Mouse (Mus musculus) effector memory CD4-positive, alpha-beta T cell, adult 5 months (primary cell): ENCODE measurements around the gene Cyp8b1. TPM values are rescaled to one million over a fixed set of nuclear protein-coding genes. Genes with fewer than 3 reads are reported as not detected.

ENCODE experiments used
- polyA plus RNA-seq: library from polyadenylated mRNA; unstranded; fragments of 100-300 nt; shearing (Covaris generic); gene quantifications from one replicate; pipeline ENCODE4 v1.2.1, GENCODE M21; 2017

Cyp8b1 gene
- not detected for polyA plus RNA-seq

GRCm38 (mm10) chr9:121916102-121916501 lies at the start of gene Cyp8b1:
Gene Cyp8b1 (minus strand): TSS chr9:121916305.

GRCm38 (mm10) chr9:121950418-121951113 lies 34.5 kb upstream of the Cyp8b1 start, which contains the start of gene Fam198a:
Gene Fam198a (plus strand): TSS chr9:121950988.

DNA sequence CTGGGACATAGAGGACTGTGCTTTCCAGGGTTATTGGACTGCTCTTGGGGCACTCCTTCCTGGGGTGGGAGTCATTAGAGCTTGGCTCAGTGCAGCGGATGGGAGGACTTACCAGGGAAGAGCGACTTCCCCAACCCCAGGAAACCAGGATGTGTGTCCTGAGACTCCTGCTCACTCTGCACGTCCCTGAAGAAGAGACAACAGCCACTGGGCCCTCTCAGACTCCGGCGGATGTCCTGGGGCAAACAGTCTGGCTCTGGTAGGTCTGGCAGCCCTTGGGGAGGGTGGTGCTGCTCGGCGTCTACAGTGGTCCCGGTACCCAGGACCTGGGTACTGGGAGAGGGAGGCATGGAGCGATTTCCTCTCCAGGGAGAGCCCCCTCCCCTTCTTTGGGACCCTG lies 17.9 kb downstream of the Cyp8b1 start, which contains the start of gene Ackr2:
Gene Ackr2, plus strand, starts transcription at position 111 of the 400 bp plus-strand sequence.

Other genes starting within 250 kb of the Cyp8b1 start
- 19.0 TPM for gene Sec22c, start 210.8 kb downstream of the Cyp8b1 start, polyA plus RNA-seq
- 18.1 TPM for gene Ss18l2, start 206.0 kb downstream of the Cyp8b1 start, polyA plus RNA-seq
- 165 TPM for gene Nktr, start 197.1 kb downstream of the Cyp8b1 start, polyA plus RNA-seq
- gene Zfp651, start 157.0 kb downstream of the Cyp8b1 start, polyA plus RNA-seq = 0.35 TPM
- not detected for gene Klhl40, start 138.7 kb downstream of the Cyp8b1 start, polyA plus RNA-seq
- gene Hhatl, start 123.8 kb downstream of the Cyp8b1 start, polyA plus RNA-seq = not detected
- gene Ccdc13, start 76.8 kb downstream of the Cyp8b1 start, polyA plus RNA-seq = not detected
- 110 TPM for gene Higd1a, start 57.9 kb downstream of the Cyp8b1 start, polyA plus RNA-seq
- gene Ackr2, start 17.9 kb downstream of the Cyp8b1 start, polyA plus RNA-seq = not detected
- not detected for gene Fam198a, start 34.7 kb upstream of the Cyp8b1 start, polyA plus RNA-seq
- not detected for gene Pomgnt2, start 80.8 kb upstream of the Cyp8b1 start, polyA plus RNA-seq
- 93.4 TPM for gene Snrk, start 201.0 kb upstream of the Cyp8b1 start, polyA plus RNA-seq